Mouse (Mus musculus): ENCODE results near the gene Dennd2a. TPM values are rescaled to one million over a fixed set of nuclear protein-coding genes. Genes with fewer than 3 reads are reported as not detected.

The Dennd2a gene
- polyA plus RNA-seq (2017; shearing (Covaris generic)): 0.25 TPM

GRCm38 (mm10) chr6:39557723-39558261 is at the start of gene Dennd2a:
Dennd2a (minus strand) TSS chr6:39557867.

GRCm38 (mm10) chr6:39592401-39593214 is 34.9 kb upstream of the Dennd2a start, which contains the start of gene Ndufb2:
Ndufb2 (plus strand) TSS chr6:39592574.

GRCm38 (mm10) chr6:39585517-39585916 is 27.9 kb upstream of the Dennd2a start, which contains the start of gene Gm42420:
Gm42420 (plus strand) TSS chr6:39585753.

GRCm38 (mm10) chr6:39573791-39574554 is 16.3 kb upstream of the Dennd2a start, which contains the start of gene Adck2:
Adck2 (plus strand) TSS chr6:39573873.

GRCm38 (mm10) chr6:39419851-39420721 is 137.6 kb downstream of the Dennd2a start, which contains the start of gene Mkrn1:
Mkrn1 (minus strand) TSS chr6:39420462.

Other genes starting within 250 kb of the Dennd2a start
- 45.1 TPM for gene Slc37a3, start 180.2 kb downstream of the Dennd2a start, polyA plus RNA-seq (2017; shearing (Covaris generic))
- 12.1 TPM for gene Rab19, start 176.7 kb downstream of the Dennd2a start, polyA plus RNA-seq (2017; shearing (Covaris generic))
- gene Mkrn1, start 137.4 kb downstream of the Dennd2a start, polyA plus RNA-seq (2017; shearing (Covaris generic)): 231 TPM
- 45.2 TPM for gene Adck2, start 16.0 kb upstream of the Dennd2a start, polyA plus RNA-seq (2017; shearing (Covaris generic))
- gene Gm42420, start 27.9 kb upstream of the Dennd2a start, polyA plus RNA-seq (2017; shearing (Covaris generic)): 3.4 TPM
- 88.6 TPM for gene Ndufb2, start 34.7 kb upstream of the Dennd2a start, polyA plus RNA-seq (2017; shearing (Covaris generic))
- gene Braf, start 167.6 kb upstream of the Dennd2a start, polyA plus RNA-seq (2017; shearing (Covaris generic)): 23.8 TPM

Measured in naive thymus-derived CD4-positive, alpha-beta T cell, adult 5 months (primary cell).